28 mouse cellular contexts compared by ENCODE assay signal in the genomic region with DNA sequence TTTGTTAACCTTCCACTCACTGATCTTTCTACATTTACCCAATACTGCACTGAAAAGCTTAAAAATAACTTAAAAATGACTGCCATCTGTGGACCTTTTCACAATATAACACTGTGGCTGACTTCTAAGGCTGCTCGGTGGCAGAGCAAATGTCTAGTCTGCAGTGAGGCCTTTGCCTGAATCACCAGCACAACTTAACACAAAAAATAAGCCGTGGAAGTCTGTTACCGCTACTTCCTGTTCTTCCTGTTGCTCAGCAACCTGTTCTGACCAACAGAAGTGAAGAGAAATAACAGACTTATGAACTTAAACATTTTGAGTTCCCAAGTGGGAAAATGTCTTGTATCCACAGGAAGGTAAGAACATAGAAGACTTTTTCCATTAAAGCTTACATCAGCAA. TPM values are rescaled to one million over a fixed set of nuclear protein-coding genes. Genes with fewer than 3 reads are reported as not detected.
DNase-seq lines count a peak whose midpoint lies in the region; ATAC-seq and TF ChIP-seq lines count a peak whose summit lies in the region.
"Had no signal": no experiment of that assay in that cellular context is flagged by ENCODE, and none has a peak within 500 bp of the region (broad histone marks: within the 10 kb centered on the region; RNA-seq: fewer than 3 reads in every experiment).

No protein-coding gene starts in this region.

- H3K27me3 ChIP-seq in midbrain, embryonic 10.5 days (ENCODE audit: low read depth, poor library complexity, severe bottlenecking): no peaks in the 10 kb centered on the region
- H3K27me3 ChIP-seq: heart, embryonic 12.5 days; megakaryocyte, embryonic 14.5 days; midbrain, embryonic 15.5 days had no signal

- H3K9me3 ChIP-seq in midbrain, embryonic 10.5 days (replicated peaks): peaks cover 61% of the 10 kb centered on the region

- no peak for TF ChIP-seq POLR2A in lung, adult 2 months (IDR thresholded peaks at IDR 0.05; ENCODE audit: borderline replicate concordance, extremely low read depth, low read depth, low read length)

- H3K4me1 ChIP-seq in lung, adult 2 months (ENCODE audit: control insufficient read depth, insufficient read depth, low read length): no peaks in the 10 kb centered on the region; the same call in 1 of the 2 replicates
- H3K4me1 ChIP-seq in midbrain, embryonic 10.5 days: no peaks in the 10 kb centered on the region
- H3K4me1 ChIP-seq: heart, embryonic 12.5 days; hindbrain, embryonic 10.5 days; midbrain, embryonic 15.5 days had no signal

- peak; percentile 30 for ATAC-seq in activated CD4-positive, CD25-positive, alpha-beta regulatory T cell, adult 4 months
- ATAC-seq in inflammation-experienced regulatory T-cells, adult 6 months: peak; percentile 60
- ATAC-seq: forebrain, embryonic 16.5 days; midbrain, embryonic 15.5 days had no signal

- DNase-seq in lung, postnatal 25 days (ENCODE audit: low spot score): peak; percentile 12
- no peak for DNase-seq in lung, adult 2 months
- DNase-seq in heart, postnatal 4 days: no peak
- DNase-seq in left cerebral cortex, postnatal 10 days (ENCODE audit: extremely low spot score in 1 of 2, low spot score in 2 of 2): no peak
- DNase-seq in midbrain, embryonic 10.5 days (ENCODE audit: low spot score): no peak
- DNase-seq: adrenal gland, postnatal 14 days; cerebellum, adult 11 months; cerebellum, postnatal 10 days; embryo, embryonic 11 days; kidney, adult 2 months; kidney, postnatal 14 days; layer of hippocampus, adult 9-11 months; lung, adult 18-20 months; retina, postnatal 1 day; right cerebral cortex, postnatal 4 days; thymus, postnatal 25 days had no signal

- TF ChIP-seq CTCF in lung, adult 2 months (IDR thresholded peaks at IDR 0.05; ENCODE audit: insufficient read depth, low read length): no peak

- H3K36me3 ChIP-seq in midbrain, embryonic 10.5 days: peaks cover 43% of the 10 kb centered on the region
- H3K36me3 ChIP-seq: heart, embryonic 12.5 days had no signal

- H3K27ac ChIP-seq in midbrain, embryonic 10.5 days (replicated peaks): no peak overlapping the region
- H3K27ac ChIP-seq: hindbrain, embryonic 10.5 days; left cerebral cortex, adult 2 months; midbrain, embryonic 15.5 days had no signal

- 83% methylated on average over 3 of the region's 3 CpGs for WGBS in lung, adult 2 months
- over 99% methylated on average over 3 of the region's 3 CpGs for WGBS in midbrain, embryonic 10.5 days

- no peak overlapping the region for H3K4me3 ChIP-seq in lung, adult 2 months (replicated peaks; ENCODE audit: extremely low read depth, low read depth, low read length)
- H3K4me3 ChIP-seq in midbrain, embryonic 10.5 days: no peak overlapping the region
- H3K4me3 ChIP-seq: heart, embryonic 12.5 days; hindbrain, embryonic 10.5 days; left cerebral cortex, adult 2 months; megakaryocyte, embryonic 14.5 days; midbrain, embryonic 15.5 days had no signal

- intact Hi-C loops in left cerebral cortex, postnatal 10 days (cut with DNase I): no loop called here

RNA-seq across cellular contexts. Expression of a gene that starts 11.5 kb away (rescaled TPM):
- 21.2 and 21.3 TPM in 2 replicates for polyA plus RNA-seq in lung, adult 2 months (2012; rRNA removed)
- 10 to 100 TPM; 19.7 to 23.2 TPM for polyA plus RNA-seq in activated CD4-positive, CD25-positive, alpha-beta regulatory T cell, adult 4 months (2017; shearing (Covaris generic))
- 10 to 100 TPM; 10.7 to 34.8 (median 19.7) TPM for polyA plus RNA-seq in inflammation-experienced regulatory T-cells, adult 6 months (2017; shearing (Covaris generic))
- 10 to 100 TPM; 26.0 to 28.5 TPM for total RNA-seq in heart, postnatal 4 days (2021)
- 10 to 100 TPM; 28.7 to 33.4 TPM for total RNA-seq in left cerebral cortex, postnatal 10 days (2021)
- polyA plus RNA-seq in midbrain, embryonic 10.5 days (2016; fragmentation: Nextera tagmentation; extraction: Ambion mirVana): 40.4 and 40.6 TPM in 2 replicates

RNA-seq across cellular contexts. Expression of a gene that starts 36.7 kb away (rescaled TPM):
- polyA plus RNA-seq in lung, adult 2 months (2012; rRNA removed): not detected in 2 replicates
- polyA plus RNA-seq in activated CD4-positive, CD25-positive, alpha-beta regulatory T cell, adult 4 months (2017; shearing (Covaris generic)): not detected
- not detected for polyA plus RNA-seq in inflammation-experienced regulatory T-cells, adult 6 months (2017; shearing (Covaris generic))
- not detected for total RNA-seq in heart, postnatal 4 days (2021)
- not detected for total RNA-seq in left cerebral cortex, postnatal 10 days (2021)
- not detected in 2 replicates for polyA plus RNA-seq in midbrain, embryonic 10.5 days (2016; fragmentation: Nextera tagmentation; extraction: Ambion mirVana)
- total RNA-seq: adrenal gland, postnatal 14 days; left cerebral cortex, adult 2 months had no signal
- polyA plus RNA-seq: forebrain, embryonic 16.5 days; gonadal fat pad, adult 2 months; heart, embryonic 12.5 days; hindbrain, embryonic 10.5 days; kidney, adult 2 months; limb, embryonic 11.5 days; liver, embryonic 11.5 days; midbrain, embryonic 15.5 days had no signal

RNA-seq across cellular contexts. Expression of a gene that starts 48.7 kb away (rescaled TPM):
- polyA plus RNA-seq in lung, adult 2 months (2012; rRNA removed): not detected in 2 replicates
- polyA plus RNA-seq in activated CD4-positive, CD25-positive, alpha-beta regulatory T cell, adult 4 months (2017; shearing (Covaris generic)): not detected
- polyA plus RNA-seq in inflammation-experienced regulatory T-cells, adult 6 months (2017; shearing (Covaris generic)): not detected
- total RNA-seq in heart, postnatal 4 days (2021): not detected
- total RNA-seq in left cerebral cortex, postnatal 10 days (2021): not detected
- not detected in 2 replicates for polyA plus RNA-seq in midbrain, embryonic 10.5 days (2016; fragmentation: Nextera tagmentation; extraction: Ambion mirVana)
- total RNA-seq: adrenal gland, postnatal 14 days; left cerebral cortex, adult 2 months had no signal
- polyA plus RNA-seq: embryonic facial prominence, embryonic 14.5 days; forebrain, embryonic 16.5 days; gonadal fat pad, adult 2 months; heart, embryonic 12.5 days; hindbrain, embryonic 10.5 days; kidney, adult 2 months; limb, embryonic 11.5 days; liver, embryonic 11.5 days; midbrain, embryonic 15.5 days had no signal

RNA-seq across cellular contexts. Expression of a gene that starts 48.8 kb away (rescaled TPM):
- not detected in 2 replicates for polyA plus RNA-seq in lung, adult 2 months (2012; rRNA removed)
- not detected for polyA plus RNA-seq in activated CD4-positive, CD25-positive, alpha-beta regulatory T cell, adult 4 months (2017; shearing (Covaris generic))
- under 1 TPM in 1 of 3 experiments, not detected in 2; 0.11 TPM for polyA plus RNA-seq in inflammation-experienced regulatory T-cells, adult 6 months (2017; shearing (Covaris generic))
- not detected for total RNA-seq in heart, postnatal 4 days (2021)
- not detected for total RNA-seq in left cerebral cortex, postnatal 10 days (2021)
- not detected in 2 replicates for polyA plus RNA-seq in midbrain, embryonic 10.5 days (2016; fragmentation: Nextera tagmentation; extraction: Ambion mirVana)
- total RNA-seq: adrenal gland, postnatal 14 days; left cerebral cortex, adult 2 months had no signal
- polyA plus RNA-seq: embryonic facial prominence, embryonic 14.5 days; forebrain, embryonic 16.5 days; gonadal fat pad, adult 2 months; heart, embryonic 12.5 days; hindbrain, embryonic 10.5 days; kidney, adult 2 months; limb, embryonic 11.5 days; liver, embryonic 11.5 days; midbrain, embryonic 15.5 days had no signal
